Mouse (Mus musculus) CD8-positive naive resting alpha-beta T cell, adult 2 months (primary cell): ENCODE results near the gene Mapk14.

ENCODE experiments used
- DNase-seq, 2 experiments: peaks; one replicate each; pipeline ENCODE4 v3.0.0; 2022; ENCODE audit warnings: low read depth in 2 of 2, low spot score in 2 of 2

Mapk14 gene

DNA sequence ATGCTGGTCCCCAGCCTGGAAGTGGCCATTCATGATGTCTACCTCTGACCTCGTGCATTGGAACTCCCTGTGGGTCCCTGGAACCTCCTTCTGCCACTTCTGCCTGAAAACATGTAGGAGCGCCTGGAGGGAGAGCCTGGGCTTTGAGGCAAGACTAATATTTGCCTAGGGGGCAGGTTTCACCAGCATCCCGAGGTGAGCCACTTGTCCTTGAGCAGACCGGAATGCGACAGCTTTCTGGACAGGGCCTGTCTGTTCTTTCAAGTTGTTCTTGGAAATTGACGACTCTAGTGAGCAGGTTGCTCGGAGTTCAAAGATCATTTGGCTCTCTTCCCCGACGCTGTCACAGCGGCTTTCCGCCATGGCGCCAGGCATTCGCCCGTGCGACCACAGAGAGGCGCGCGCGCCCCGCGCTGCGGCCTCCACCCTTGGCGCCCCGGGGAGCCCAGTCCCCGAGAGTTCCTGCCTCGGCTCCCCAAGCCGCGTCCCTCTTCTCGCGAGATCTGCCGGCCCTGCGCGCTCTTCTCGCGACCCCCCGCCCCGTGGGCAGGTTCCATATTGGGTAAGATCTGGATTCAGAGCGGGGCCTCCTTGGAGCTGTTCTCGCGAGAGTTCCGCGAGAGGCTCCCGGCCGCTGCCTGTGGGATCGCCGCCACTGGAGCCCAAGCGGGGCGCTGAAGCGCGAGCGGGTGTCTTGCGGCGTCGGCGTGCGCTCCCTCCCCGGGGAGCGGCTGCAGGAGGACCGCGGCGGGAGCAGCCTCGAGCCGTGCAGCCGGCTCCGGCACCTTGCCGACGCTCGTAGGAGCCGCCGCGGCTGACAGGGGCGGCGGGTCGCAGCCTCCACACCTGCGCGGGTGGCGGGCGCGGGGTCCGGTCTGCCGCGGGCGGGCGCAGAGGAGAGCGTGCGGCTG is at the start of gene Mapk14:
Gene Mapk14, plus strand, starts transcription at position 554 of the 911 bp plus-strand sequence.
- DNase-seq, result peak; percentile 100

DNA sequence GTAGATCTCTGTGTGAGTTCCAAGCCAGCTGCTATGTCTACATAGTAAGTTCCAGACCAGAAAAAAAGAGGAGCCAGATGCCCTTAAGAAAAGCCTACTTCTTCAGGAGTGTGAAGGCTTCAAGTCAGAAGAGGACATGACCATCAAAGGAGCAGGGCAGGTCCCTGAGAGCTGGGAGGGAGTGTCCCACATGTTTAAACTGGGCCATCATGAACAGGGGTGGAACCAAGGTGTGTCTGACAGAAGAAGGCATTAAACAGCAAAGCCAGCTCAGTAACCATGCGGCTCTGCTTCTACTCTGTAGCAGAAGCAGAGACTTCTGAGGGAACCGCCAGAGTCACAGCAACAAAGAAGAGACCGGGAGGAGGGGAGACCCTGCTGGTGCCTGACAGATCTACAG is 47.4 kb upstream of the Mapk14 start:
- DNase-seq, result no peak

DNA sequence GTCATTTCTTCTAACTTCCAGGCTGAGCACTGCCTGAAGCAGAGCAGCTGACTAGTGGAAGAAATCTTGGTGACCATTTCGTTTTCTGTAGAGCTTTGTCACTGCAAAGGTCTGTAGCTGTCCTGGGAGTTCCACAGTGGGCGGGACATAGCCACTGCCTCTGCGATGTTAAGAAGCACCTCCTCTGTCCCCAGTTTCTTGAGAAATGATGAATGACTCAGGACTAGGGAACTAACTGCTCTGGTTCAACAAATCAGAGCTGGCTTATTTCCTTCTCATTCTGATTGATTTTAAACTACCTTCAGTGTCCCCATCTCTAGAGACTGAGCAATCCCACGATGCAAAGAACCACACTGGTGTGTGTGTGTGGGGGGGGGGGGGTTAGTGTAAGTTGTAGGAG is 47.0 kb upstream of the Mapk14 start:
- DNase-seq, result no peak

DNA sequence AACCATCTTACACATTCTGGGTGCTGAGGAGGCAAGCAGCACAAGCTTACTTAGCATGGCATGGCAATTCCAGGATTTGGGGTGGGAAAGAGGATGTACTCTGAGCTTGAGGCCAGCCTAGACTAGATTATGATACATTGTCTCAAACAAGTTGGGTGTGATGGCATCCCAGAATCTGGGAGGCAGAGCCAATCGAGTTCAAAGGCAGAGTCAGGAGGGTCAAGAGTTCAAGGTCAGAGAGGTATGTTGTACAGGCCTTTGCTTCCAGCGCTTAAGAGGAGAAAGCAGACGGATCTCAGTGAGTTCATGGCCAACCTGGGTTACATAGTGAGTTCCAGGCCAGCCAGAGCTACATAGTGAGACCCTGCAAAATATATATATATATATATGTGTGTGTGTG is 44.9 kb upstream of the Mapk14 start:
- no peak for DNase-seq

DNA sequence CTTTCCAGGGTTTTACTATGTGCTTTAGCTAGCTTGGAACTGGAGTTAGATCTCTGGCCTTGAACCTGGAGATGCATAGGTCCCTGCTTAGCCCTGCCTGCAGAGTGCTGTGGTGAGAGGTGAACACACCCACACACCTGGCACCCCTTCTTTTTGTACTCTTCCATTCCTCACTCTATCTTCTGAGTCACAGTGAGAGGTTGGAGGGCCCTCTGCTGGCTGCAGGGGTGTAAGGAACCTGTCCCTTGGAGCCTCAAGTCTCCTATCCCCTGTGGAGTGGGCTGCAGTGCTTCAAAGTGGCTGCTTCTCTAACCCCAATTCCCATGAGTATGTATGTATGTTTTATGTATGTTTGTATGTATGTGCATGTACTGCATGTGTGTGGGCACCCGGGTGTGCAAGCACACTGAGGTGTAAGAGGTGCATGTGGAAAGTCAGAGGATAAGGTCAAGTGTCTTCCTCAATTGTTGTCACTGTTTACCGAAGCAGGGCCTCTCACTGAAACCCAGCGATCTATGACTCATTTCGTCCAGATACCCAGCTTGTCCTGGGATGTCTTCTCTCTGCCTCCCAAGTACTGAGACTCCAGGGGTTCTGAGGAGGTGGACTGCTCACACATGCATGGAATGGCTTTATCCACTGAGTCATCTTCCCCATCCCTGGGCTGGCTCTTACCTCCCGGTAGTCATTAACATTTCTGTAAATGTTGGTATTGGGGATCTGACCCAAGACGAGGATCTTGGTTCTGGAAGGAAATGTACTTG is 42.3 kb upstream of the Mapk14 start:
- DNase-seq, result peak; percentile 55 to 76

DNA sequence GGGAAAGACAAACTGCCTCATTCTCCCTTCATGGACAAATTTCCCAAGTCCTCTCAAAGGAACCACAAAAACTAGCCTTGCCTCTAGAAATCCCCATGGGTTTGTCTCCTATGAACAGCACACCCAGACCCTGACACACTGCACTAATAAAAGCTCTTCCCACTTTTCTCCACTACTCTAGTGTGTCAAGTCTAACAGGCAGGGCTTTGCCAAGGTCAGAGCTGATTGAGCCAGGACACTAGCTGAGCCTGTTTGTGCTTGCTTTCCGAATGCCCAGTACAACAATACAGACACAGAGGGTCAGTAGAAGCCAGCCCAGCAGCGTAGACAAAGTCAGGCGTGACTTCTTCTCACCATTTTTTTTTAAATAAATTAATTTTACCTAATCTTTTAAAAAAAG is 40.9 kb upstream of the Mapk14 start:
- no peak for DNase-seq

DNA sequence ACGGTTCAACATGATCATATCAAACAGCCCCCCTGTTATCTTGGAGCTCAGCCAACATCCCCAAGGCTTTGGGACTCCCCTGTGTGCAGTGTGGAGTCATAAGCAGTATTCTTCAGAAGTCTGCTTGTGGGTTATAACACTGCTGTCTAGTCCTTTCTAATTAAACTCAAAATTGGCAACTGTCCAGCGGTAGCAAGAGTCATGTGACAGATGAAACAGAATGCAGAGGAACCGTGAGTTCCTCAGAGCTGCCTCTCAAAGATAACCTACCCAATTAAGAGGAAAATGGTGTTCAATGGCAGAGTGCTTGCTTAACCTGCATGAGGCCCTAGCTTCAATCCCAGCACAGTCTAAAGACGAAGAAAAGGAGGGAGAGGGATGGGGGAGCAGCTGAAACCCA is 33.2 kb upstream of the Mapk14 start:
- DNase-seq, result no peak

DNA sequence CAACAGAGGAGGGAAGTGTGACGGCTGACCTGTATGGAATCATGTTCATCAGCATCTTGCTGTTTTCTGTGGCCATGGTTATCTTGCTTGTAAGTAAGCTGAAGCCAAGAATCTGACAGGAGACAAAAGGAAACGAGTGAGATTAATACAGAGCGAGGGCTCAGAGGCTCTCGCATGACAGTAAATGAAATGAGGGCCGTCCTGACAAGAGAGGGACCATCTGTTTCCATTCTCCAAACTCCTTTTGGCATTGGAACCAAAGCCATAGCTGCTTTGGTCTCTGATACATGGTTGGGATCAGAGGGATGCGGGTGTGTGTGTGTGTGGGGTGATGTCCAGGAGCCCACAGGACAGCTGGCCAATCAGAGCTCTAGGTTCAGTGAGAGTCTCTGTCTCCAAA is 31.6 kb upstream of the Mapk14 start:
- DNase-seq, result no peak

DNA sequence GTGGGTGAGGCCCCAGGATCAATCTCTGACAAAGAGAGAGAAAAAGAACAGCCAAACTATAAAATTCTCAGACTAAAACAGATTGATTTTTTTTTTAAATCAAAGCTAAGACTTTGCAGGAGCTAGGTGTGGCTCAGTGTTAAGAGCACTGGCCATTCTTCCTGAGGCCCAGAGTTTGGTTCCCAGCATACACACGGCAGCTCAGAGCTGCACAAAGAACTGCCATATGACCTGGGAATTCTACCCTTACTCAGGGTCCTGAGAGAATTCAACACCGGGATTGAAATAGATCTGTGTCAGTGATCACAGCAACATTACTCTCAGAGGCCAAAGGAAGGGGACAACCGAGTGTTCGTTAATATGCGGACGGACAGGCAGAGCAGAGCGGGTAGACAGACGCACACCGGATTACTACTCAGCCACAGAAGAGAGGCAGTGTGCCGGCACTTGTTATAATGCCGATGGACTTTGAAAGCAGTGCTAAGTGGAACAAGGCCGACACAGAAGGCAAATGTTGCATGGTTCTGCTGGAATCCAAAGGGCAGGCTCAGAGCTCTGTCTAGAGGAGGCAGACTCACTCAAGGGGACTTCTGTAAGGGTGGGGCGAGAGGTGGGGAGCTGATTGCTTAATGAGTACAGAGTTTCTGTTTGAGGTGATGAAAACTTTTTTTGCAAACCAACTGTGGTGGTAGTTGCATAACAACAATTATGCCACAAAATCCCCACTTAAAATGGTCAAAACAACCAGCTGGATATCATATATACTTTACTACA is 8.6 kb upstream of the Mapk14 start:
- no peak for DNase-seq

DNA sequence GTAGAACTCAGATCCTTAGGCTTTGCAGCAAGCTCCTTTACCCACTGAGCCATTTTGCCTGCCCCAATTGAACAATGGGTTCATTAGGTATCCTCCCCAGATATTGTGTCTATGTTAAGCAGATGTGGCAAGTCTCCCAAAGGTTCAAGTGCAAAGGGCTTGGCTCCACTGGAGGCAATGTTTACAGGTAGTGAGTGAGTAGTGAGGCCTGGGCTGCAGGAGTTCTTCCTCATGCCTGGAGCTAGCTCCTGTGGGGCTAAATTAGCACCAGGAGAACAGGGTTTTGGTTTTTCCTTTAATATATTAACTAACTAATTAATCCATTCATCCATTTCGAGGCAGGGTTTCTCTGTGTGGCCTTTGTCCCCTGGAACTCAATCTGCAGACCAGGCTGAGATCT is 7.5 kb upstream of the Mapk14 start:
- no peak for DNase-seq

DNA sequence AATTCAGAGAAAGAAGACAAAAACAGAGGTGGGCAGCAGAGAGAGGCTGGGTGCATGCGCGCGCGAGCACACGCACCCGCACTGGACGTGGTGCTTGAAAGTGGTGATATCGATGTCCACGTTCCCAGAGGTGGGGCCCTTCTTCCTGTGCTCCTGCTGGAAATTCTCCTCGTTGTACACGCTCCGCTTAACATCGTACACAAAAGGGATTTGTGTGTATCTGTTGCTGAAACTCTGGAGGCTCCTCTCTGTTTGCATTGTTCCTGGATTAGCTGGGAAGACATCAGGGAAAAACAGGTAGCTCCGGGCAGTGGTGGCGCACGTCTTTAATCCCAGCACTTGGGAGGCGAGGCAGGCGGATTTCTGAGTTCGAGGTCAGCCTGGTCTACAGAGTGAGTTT is 6.5 kb upstream of the Mapk14 start:
- no peak for DNase-seq

DNA sequence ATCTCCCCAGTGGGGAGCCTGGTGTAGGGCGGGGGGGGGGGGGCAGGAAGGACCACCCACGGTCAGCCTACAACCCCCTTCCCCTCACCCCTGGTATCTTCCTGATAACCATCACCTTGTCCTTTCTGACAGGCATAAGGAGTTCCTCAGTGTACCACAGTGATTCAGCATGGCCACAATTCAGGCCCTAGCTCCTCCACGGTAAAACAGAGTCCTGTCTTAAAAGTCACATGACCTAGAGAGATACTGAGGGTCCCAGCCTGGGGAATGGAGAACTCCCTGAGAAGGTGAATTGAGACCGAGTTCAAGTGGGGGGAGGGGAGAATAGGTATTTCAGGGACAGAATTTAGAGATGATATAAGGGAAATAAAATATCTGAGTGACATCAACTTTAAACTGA is 3.8 kb upstream of the Mapk14 start:
- DNase-seq, result no peak

DNA sequence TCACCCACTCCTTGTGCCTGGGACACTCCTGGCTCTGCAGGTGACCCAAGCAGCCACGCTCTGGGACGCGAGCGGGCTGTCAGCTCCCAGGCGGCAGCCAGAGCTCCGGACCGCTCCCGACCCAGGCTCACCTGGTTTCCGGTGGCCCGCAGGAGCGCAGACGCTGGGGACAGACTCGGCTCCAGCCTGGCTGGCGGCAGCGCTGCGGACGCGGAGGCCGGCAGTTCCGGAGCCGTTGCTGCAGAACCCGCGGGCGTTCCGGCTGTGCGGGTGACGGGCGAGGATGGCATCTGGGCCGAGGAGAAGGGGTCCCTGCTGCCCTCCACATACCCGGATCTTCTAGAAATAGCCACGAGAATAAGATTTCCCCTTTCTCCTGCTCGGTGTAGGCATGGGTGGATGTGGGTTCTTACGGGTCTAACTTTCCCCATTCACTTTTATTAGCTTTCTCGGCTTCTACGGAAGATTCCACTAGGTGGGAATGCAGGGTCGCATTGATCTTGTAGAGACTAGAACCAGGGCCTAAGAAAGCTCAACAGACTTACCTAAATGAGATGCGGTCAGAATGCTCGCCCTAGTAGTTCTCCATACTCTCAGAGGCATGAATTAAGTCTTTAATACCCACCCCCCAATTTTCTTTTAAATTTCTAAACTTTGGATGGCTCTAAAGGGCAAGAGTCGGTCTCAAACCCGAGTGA is 1.4 kb upstream of the Mapk14 start, which contains the start of gene Slc26a8:
Gene Slc26a8, minus strand, starts transcription at position 648 of the 698 bp plus-strand sequence.
- no peak for DNase-seq

DNA sequence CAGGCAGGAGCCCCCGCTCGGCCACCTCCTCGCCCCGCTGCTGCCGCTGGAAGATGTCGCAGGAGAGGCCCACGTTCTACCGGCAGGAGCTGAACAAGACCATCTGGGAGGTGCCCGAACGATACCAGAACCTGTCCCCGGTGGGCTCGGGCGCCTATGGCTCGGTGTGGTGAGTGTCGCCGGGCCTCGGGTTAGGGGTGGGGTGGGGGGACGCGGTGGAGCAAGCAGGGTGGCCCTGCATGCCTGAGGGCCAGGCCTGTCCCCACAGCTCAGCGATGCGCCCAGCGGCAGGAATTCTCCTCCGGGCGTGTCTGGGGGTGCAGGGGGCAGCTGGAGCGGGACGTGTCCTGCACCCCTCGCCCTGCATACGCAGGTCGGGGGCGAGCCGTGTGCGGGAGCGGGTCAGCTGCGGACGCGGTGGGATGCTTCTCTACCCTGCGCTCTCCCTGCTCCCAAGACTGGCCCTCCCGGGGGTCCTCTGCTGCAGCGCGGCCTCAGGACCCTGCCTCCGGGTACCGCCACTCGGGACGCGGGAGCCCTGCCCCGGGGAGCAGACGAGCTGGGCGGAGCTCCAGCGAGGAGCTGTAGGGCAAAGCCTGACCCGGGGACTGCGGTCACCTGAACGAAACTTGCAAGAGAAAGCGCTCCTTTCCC is 685 bp downstream of the Mapk14 start:
- peak; percentile 12 to 16 for DNase-seq

DNA sequence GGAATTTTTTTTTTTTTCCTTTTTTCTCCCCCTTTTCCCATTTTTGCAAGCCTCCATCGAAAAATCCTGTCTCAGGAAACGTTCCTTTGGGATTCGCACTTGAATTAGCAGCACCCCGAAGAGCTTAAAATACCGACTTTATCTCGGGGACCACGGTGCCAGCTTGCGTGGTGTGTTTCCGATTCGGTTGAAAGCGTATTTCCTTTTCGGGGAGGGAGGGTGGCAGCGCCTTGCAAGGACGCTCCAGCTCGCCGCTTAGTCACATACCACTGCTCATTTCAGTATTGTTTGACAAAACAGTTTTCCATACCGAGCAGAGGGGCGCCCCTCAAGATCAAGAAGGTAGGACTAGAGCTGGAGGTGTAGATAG is 1.2 kb downstream of the Mapk14 start:
- DNase-seq, result peak; percentile 47 to 52

DNA sequence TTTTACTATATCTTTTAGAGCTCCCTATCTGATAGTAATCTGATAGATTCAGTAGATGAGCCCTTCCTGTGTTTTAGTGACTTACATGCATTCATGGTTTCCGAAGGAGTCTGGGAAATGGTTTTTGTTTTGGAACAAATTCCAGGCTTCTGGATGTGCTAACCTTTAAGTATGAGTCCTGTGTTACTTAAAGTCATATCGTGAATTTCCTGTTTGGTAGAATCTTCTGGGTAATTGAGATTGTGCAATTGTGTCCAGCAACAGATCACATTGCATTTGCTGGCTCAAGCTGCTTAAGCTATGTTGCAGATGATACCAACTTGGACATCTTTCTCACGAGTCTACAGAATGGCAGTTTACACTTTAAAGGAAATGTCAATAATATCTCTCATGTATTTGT is 2.0 kb downstream of the Mapk14 start:
- DNase-seq, result no peak

DNA sequence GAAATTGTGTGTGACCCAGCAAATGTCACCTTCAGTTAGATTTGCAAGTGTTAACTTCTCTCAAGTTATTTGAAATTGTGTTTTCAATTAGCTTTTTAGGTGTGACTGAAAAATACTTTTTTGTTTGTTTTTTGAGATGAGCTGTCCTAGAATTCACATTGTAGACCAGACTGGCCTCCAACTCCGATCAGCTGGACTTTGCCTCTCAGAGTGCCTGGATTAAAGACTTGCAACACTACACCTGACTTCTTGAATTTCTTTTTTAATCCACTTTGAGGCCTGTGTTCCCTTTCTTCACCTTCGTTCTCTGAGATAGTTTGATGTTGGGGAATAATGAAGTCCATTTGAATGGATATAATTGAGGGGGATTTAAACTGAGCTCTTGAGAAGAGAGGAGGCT is 2.9 kb downstream of the Mapk14 start:
- no peak for DNase-seq

DNA sequence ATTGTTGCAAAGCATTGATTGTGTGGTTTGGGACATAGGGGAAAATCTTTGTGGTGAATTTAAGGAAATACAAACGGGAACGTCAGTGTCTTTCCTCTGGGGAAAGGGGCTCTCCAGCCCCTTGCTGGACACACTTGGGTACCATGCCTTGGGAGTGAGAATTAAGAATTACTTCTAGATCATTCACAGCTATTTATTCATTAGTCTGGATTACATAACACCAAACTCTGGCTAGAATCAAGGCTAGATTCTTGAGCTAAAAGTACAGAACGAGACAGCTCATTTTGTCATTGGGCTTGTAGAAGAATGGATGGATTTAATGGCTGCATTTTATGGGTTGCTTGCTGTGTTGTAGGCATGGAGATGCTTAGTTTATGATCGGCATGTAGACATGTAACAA is 3.7 kb downstream of the Mapk14 start:
- no peak for DNase-seq

DNA sequence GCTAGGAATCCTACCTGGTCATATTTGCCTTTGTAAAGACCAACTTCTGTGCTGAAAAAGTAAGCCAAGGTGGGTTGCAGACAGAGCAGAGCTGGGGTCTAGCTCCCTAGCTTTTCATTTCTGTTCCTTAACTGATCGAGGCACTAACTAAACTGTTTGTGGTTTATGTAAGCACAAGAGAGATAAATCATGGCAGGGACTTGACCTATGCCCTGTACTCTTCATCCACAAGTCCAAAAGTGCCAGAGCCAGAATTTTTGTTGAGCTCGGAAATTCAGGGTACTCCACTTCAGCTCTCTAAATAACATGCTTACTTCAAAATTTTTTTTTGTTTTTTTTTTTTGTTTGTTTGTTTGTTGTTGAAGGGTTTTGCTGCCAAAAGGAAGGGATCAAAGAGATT is 5.5 kb downstream of the Mapk14 start:
- DNase-seq, result no peak
